18 mouse cellular contexts compared by ENCODE assay signal in the genomic region with DNA sequence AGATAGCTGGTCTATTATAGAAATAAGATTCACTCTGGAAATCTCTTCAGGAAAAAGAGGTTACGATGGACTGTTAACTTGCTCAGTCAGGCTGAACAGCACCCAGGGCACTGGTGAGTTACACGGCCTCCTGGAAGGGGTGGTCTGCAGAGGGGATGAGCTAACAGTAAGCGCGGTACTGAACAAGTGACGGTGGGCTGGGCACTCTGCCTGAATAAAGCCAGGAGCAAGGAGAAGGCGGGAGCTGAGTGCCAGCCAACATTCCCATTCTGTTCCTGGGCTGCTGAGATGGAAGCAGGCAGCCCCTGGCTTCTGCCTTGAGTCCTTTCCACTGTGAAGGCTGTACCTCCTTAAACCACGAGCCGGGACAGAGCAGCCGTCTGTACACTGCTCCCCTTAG. TPM values are rescaled to one million over a fixed set of nuclear protein-coding genes. Genes with fewer than 3 reads are reported as not detected.
DNase-seq lines count a peak whose midpoint lies in the region; ATAC-seq and TF ChIP-seq lines count a peak whose summit lies in the region.
"Had no signal": no experiment of that assay in that cellular context is flagged by ENCODE, and none has a peak within 500 bp of the region (broad histone marks: within the 10 kb centered on the region; RNA-seq: fewer than 3 reads in every experiment).

No protein-coding gene starts in this region.

- 50% methylated on average over 9 of the region's 9 CpGs for WGBS in kidney, adult 2 months

- H3K27ac ChIP-seq in gastrocnemius, adult 2 months = peak overlapping the region; percentile 96
- H3K27ac ChIP-seq in kidney, adult 2 months (ENCODE audit: insufficient read depth, low read depth, low read length) = no peak overlapping the region
- H3K27ac ChIP-seq: layer of hippocampus, adult 2 months; liver, embryonic 12.5 days; lung, embryonic 15.5 days; midbrain, embryonic 15.5 days had no signal

- H3K4me1 ChIP-seq in kidney, adult 2 months (ENCODE audit: control insufficient read depth, insufficient read depth, low read length) = 0 out of 2 replicates have a peak, but pooled peaks cover 4% of the 10 kb centered on the region
- H3K4me1 ChIP-seq: liver, embryonic 12.5 days; lung, embryonic 15.5 days; midbrain, embryonic 15.5 days had no signal

- no peak for TF ChIP-seq CTCF in gastrocnemius, adult 2 months (IDR thresholded peaks at IDR 0.05)
- no peak for TF ChIP-seq CTCF in kidney, adult 2 months (conservative IDR thresholded peaks at IDR 0.05; ENCODE audit: insufficient read depth, insufficient read length, low read depth, low read length)

- H3K36me3 ChIP-seq in kidney, adult 2 months (ENCODE audit: control insufficient read depth, insufficient read depth, low read length) = no peaks in the 10 kb centered on the region

- ATAC-seq in granulocyte monocyte progenitor cell, adult 5-6 weeks (replicated peaks; ENCODE audit: poor library complexity, severe bottlenecking) = 0 out of 2 replicates have a peak, but pooled peaks have one; percentile 14
- ATAC-seq: liver, embryonic 12.5 days; midbrain, embryonic 15.5 days had no signal

- peak; percentile 57 for DNase-seq in gastrocnemius, adult 2 months
- DNase-seq in gastrocnemius, postnatal 36 days = no peak
- DNase-seq in kidney, adult 2 months = peak; percentile 8
- no peak for DNase-seq in kidney, adult 8-10 months
- peak; percentile 78 to 79 for DNase-seq in cerebellum, postnatal 14 days
- no peak for DNase-seq in thymus, postnatal 14 days
- no peak for DNase-seq in right cerebral cortex, adult 2 months (ENCODE audit: low spot score in 2 of 2)
- DNase-seq: gastrocnemius, postnatal 14 days; thymus, adult 18-20 months had no signal

- no peak for TF ChIP-seq POLR2A in kidney, adult 2 months (IDR thresholded peaks at IDR 0.05; ENCODE audit: low read depth, low read length)

- no peak overlapping the region for H3K4me3 ChIP-seq in gastrocnemius, adult 2 months
- no peak overlapping the region for H3K4me3 ChIP-seq in kidney, adult 2 months (ENCODE audit: insufficient read depth, low read depth, low read length)
- H3K4me3 ChIP-seq: erythroblast, embryonic 14.5 days; layer of hippocampus, adult 2 months; liver, embryonic 12.5 days; lung, embryonic 15.5 days; midbrain, embryonic 15.5 days had no signal

- intact Hi-C loops in gastrocnemius, adult 2 months (cut with DNase I) = no loop called here
- intact Hi-C loops in gastrocnemius, postnatal 36 days (cut with DNase I) = no loop called here

- H3K27me3 ChIP-seq in kidney, adult 2 months (replicated peaks; ENCODE audit: control insufficient read depth, insufficient read depth, low read length) = no peaks in the 10 kb centered on the region
- H3K27me3 ChIP-seq: liver, embryonic 12.5 days; lung, embryonic 15.5 days; midbrain, embryonic 15.5 days had no signal

RNA-seq across cellular contexts. Expression of a gene that starts 16.1 kb away (rescaled TPM):
- 100 to 1,000 TPM; 189 to 260 TPM for total RNA-seq in gastrocnemius, adult 2 months (2021)
- total RNA-seq in gastrocnemius, postnatal 36 days (2021) = 100 to 1,000 TPM; 149 to 179 TPM
- 22.9 and 24.9 TPM in 2 replicates for polyA plus RNA-seq in kidney, adult 2 months (2012; rRNA removed)
- 17.8 and 19.6 TPM in 2 replicates for total RNA-seq in granulocyte monocyte progenitor cell, adult 5-6 weeks (2014; fragmentation: Nextera tagmentation)
- total RNA-seq in granulocyte monocyte progenitor cell, adult 5-6 weeks (2017) = 19.5 and 27.4 TPM in 2 replicates

RNA-seq across cellular contexts. Expression of a gene that starts 53.9 kb away (rescaled TPM):
- 1 to 10 TPM; 5.5 to 8.4 TPM for total RNA-seq in gastrocnemius, adult 2 months (2021)
- 1 to 10 TPM; 4.6 to 6.0 TPM for total RNA-seq in gastrocnemius, postnatal 36 days (2021)
- polyA plus RNA-seq in kidney, adult 2 months (2012; rRNA removed) = 3.5 and 4.4 TPM in 2 replicates
- total RNA-seq in granulocyte monocyte progenitor cell, adult 5-6 weeks (2014; fragmentation: Nextera tagmentation) = not detected in 2 replicates
- not detected in 2 replicates for total RNA-seq in granulocyte monocyte progenitor cell, adult 5-6 weeks (2017)
- total RNA-seq: common myeloid progenitor, adult 5-6 weeks; hematopoietic stem cell, adult 5-6 weeks had no signal
- polyA plus RNA-seq: erythroblast, embryonic 14.5 days; G1E had no signal

Comparison
In these comparisons a context has a peak if more than half of its experiments do, and no peak if none do; other contexts are left out.
1. DNase-seq: peak in gastrocnemius, adult 2 months (single experiment), kidney, adult 2 months (single experiment) and cerebellum, postnatal 14 days (2 of 2); none in gastrocnemius, postnatal 36 days (0 of 2), kidney, adult 8-10 months (0 of 2), thymus, postnatal 14 days (single experiment) and right cerebral cortex, adult 2 months (0 of 2).
2. RNA of a gene that starts 16.1 kb away (total RNA-seq): 189 to 260 TPM in gastrocnemius, adult 2 months and 149 to 179 TPM in gastrocnemius, postnatal 36 days; 17.8 to 27.4 TPM in granulocyte monocyte progenitor cell, adult 5-6 weeks; every median in the first group is over 4 times any median in the second.
3. RNA of a gene that starts 53.9 kb away (total RNA-seq): 5.5 to 8.4 TPM in gastrocnemius, adult 2 months and 4.6 to 6.0 TPM in gastrocnemius, postnatal 36 days; not detected in granulocyte monocyte progenitor cell, adult 5-6 weeks; every median in the first group is over 4 times any median in the second.